Mouse (Mus musculus) myocyte (in vitro differentiated cells): ENCODE results near the gene Nol7. TPM values are rescaled to one million over a fixed set of nuclear protein-coding genes. Genes with fewer than 3 reads are reported as not detected.
A peak's percentile ranks its signal among the peaks of the same experiment; 100 is the strongest.

Experiments
- H3K27me3 ChIP-seq: one replicate; pipeline ENCODE4 v1.6.1; 2011; ENCODE audit not compliant: control insufficient read depth, insufficient read depth, insufficient read length
- H3K36me3 ChIP-seq: one replicate; pipeline ENCODE4 v1.6.1; 2011; ENCODE audit not compliant: control insufficient read depth, insufficient read depth
- H3K4me2 ChIP-seq: one replicate; pipeline ENCODE4 v1.6.1; 2011; ENCODE audit warnings: low read depth, control low read depth
- H3K4me3 ChIP-seq: one replicate; pipeline ENCODE4 v1.5.1; 2011; ENCODE audit warnings: mild to moderate bottlenecking, control low read depth, moderate library complexity
- H3K79me2 ChIP-seq: one replicate; pipeline ENCODE4 v1.6.1; 2011; ENCODE audit not compliant: control insufficient read depth, insufficient read depth
- H3ac ChIP-seq: one replicate; pipeline ENCODE4 v1.6.1; 2011; ENCODE audit not compliant: control insufficient read depth, insufficient read length
- CEBPB ChIP-seq: IDR thresholded peaks from 2 replicates; pipeline ENCODE4 v1.6.1; 2011; ENCODE audit warnings: mild to moderate bottlenecking, moderate library complexity; ENCODE audit not compliant: poor library complexity, insufficient read depth, severe bottlenecking
- E2F4 ChIP-seq: IDR thresholded peaks from one replicate; pipeline ENCODE4 v1.6.1; 2011; ENCODE audit warnings: mild to moderate bottlenecking, control low read depth, moderate library complexity; ENCODE audit not compliant: insufficient read depth
- MAX ChIP-seq: IDR thresholded peaks from one replicate; pipeline ENCODE4 v1.6.1; 2011; ENCODE audit warnings: low read depth, mild to moderate bottlenecking, control low read depth
- MYOD1 ChIP-seq, 3 experiments: IDR thresholded peaks; one replicate each; pipeline ENCODE4 v1.6.1; 2011; ENCODE audit warnings: control low read depth in 2 of 3, low read depth in 2 of 3, mild to moderate bottlenecking in 2 of 3, moderate library complexity in 1 of 3; ENCODE audit not compliant: insufficient read length in 2 of 3, control insufficient read depth in 1 of 3
- MYOG ChIP-seq, 3 experiments: IDR thresholded peaks; one replicate each; pipeline ENCODE4 v1.6.1; 2011; ENCODE audit warnings: control low read depth in 2 of 3, low read depth in 2 of 3, mild to moderate bottlenecking in 2 of 3; ENCODE audit not compliant: insufficient read length in 2 of 3, control insufficient read depth in 1 of 3, insufficient read depth in 1 of 3
- POLR2A ChIP-seq: IDR thresholded peaks from one replicate; pipeline ENCODE4 v1.6.1; 2011; ENCODE audit warnings: low read depth, mild to moderate bottlenecking, control low read depth, moderate library complexity; ENCODE audit not compliant: insufficient read length
- POLR2AphosphoS2 ChIP-seq: IDR thresholded peaks from one replicate; pipeline ENCODE4 v1.6.1; 2011; ENCODE audit warnings: low read depth, control low read depth; ENCODE audit not compliant: insufficient read length
- REST ChIP-seq: IDR thresholded peaks from one replicate; pipeline ENCODE4 v1.6.1; 2011; ENCODE audit warnings: mild to moderate bottlenecking, control low read depth, moderate library complexity; ENCODE audit not compliant: insufficient read depth, insufficient read length
- SRF ChIP-seq: IDR thresholded peaks from one replicate; pipeline ENCODE4 v1.6.1; 2011; ENCODE audit warnings: low read depth; ENCODE audit not compliant: control insufficient read depth, insufficient read length
- TCF12 ChIP-seq: IDR thresholded peaks from one replicate; pipeline ENCODE4 v1.6.1; 2011; ENCODE audit warnings: mild to moderate bottlenecking, control low read depth; ENCODE audit not compliant: poor library complexity, insufficient read depth, severe bottlenecking
- TCF3 ChIP-seq: IDR thresholded peaks from one replicate; pipeline ENCODE4 v1.6.1; 2011; ENCODE audit warnings: low read depth, control low read depth; ENCODE audit not compliant: insufficient read length
- USF1 ChIP-seq: IDR thresholded peaks from one replicate; pipeline ENCODE4 v1.6.1; 2011; ENCODE audit warnings: low read depth, mild to moderate bottlenecking, control low read depth, moderate library complexity
- polyA plus RNA-seq: library from polyadenylated mRNA; unstranded; fragments of >200 nt; fragmentation: generic; extraction: Trizol; gene quantifications from one replicate; pipeline ENCODE4 v1.2.1, GENCODE M21; 2012; ENCODE audit warnings: missing spikeins

The Nol7 gene
- polyA plus RNA-seq = 87.8 TPM

DNA sequence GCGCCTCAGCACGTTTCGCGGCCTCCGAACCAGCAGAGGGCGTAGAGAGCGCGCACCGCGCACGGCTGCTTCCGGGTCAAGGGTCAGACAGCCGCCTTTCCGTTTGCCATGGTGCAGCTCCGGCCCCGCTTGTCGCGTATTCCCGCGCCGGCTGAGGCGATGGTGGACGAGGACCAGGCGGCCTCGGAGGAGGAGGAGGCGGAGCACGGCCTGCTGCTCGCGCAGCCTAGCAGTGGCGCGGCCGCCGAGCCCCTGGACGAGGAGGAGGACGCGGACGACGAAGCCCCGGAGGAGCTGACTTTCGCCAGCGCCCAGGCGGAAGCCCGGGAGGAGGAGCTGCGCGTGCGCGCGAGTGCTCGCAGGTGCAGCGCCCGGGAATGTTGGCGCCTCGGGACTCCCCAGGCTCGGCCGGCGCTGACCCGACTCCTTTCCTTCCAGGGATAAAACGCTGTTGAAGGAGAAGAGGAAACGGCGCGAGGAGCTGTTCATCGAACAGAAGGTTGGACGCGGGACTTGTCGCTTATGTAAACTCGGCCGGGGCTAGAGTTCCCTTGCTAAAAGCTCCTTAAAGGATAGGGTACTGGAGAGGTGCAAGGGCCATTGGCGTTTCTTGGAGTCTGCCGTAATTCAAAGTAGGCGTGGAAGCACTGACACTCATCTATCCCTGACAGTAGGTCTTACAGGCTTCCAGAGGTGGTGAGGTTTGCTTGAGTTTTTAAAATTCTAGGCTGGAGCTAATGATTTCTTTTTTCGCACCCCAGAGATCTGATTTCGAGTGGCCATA lies at the start of gene Nol7:
Gene Nol7, plus strand, starts transcription at position 94 of the 784 bp plus-strand sequence.
- peak within 1 kb of the TSS; percentile 61 for H3K4me3 ChIP-seq
- no peak for TF ChIP-seq CEBPB
- peak in 1 of 3 experiments; percentile 64 for TF ChIP-seq MYOG (IDR thresholded peaks at IDR 0.05; ENCODE audit: control insufficient read depth in 1 of 3, insufficient read depth in 1 of 3, insufficient read length in 2 of 3, low read depth in 2 of 3)
- no peak for TF ChIP-seq REST
- TF ChIP-seq MAX = no peak
- no peak for TF ChIP-seq E2F4
- TF ChIP-seq TCF12 = no peak
- no peak for TF ChIP-seq TCF3
- TF ChIP-seq POLR2A = peak; percentile 87
- no peak for TF ChIP-seq USF1
- peak; percentile 13 for TF ChIP-seq SRF
- TF ChIP-seq MYOD1 (IDR thresholded peaks at IDR 0.05; ENCODE audit: control insufficient read depth in 1 of 3, insufficient read length in 2 of 3, low read depth in 2 of 3) = peak in 2 of 3 experiments; percentile 21 to 25
- TF ChIP-seq POLR2AphosphoS2 = peak; percentile 92
- peak within 1 kb of the TSS; percentile 78 for H3ac ChIP-seq
- H3K36me3 ChIP-seq = peaks cover 27% of the 10 kb centered on the region
- H3K79me2 ChIP-seq = peaks cover 25% of the 10 kb centered on the region
- H3K4me2 ChIP-seq = peak within 1 kb of the TSS; percentile 82
- no peaks in the 10 kb centered on the region for H3K27me3 ChIP-seq

DNA sequence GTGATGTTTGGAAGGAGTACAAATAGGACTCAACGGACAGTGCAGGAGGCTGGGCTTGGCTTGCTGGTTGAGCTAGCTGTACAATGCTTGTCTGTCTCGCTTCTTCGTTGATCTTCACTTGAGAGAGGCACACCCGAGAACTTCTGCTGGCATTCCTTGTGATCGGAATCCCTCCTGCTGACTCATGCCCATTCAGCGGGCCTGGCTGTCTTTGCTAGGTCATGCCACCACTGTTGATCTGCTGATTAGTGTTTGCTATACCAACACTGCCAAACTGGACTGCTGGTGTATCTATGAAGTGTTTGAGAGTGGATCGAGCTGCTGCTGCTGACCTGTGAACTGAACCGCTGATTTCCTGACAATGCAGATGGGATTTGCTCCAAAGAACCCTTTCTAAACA lies 48.8 kb upstream of the Nol7 start:
- no peaks in the 10 kb centered on the region for H3K27me3 ChIP-seq
- TF ChIP-seq MYOG (IDR thresholded peaks at IDR 0.05; ENCODE audit: control insufficient read depth in 1 of 3, insufficient read depth in 1 of 3, insufficient read length in 2 of 3, low read depth in 2 of 3) (no peak), TCF3 (no peak), REST (no peak), SRF (no peak), TCF12 (no peak), MYOD1 (IDR thresholded peaks at IDR 0.05; ENCODE audit: control insufficient read depth in 1 of 3, insufficient read length in 2 of 3, low read depth in 2 of 3) (no peak), E2F4 (no peak), USF1 (no peak), CEBPB (no peak), POLR2A (no peak), POLR2AphosphoS2 (no peak), MAX (no peak)
- H3K4me3 ChIP-seq = no peak overlapping the region
- no peak overlapping the region for H3ac ChIP-seq
- no peak overlapping the region for H3K4me2 ChIP-seq
- no peaks in the 10 kb centered on the region for H3K36me3 ChIP-seq
- H3K79me2 ChIP-seq = no peaks in the 10 kb centered on the region

DNA sequence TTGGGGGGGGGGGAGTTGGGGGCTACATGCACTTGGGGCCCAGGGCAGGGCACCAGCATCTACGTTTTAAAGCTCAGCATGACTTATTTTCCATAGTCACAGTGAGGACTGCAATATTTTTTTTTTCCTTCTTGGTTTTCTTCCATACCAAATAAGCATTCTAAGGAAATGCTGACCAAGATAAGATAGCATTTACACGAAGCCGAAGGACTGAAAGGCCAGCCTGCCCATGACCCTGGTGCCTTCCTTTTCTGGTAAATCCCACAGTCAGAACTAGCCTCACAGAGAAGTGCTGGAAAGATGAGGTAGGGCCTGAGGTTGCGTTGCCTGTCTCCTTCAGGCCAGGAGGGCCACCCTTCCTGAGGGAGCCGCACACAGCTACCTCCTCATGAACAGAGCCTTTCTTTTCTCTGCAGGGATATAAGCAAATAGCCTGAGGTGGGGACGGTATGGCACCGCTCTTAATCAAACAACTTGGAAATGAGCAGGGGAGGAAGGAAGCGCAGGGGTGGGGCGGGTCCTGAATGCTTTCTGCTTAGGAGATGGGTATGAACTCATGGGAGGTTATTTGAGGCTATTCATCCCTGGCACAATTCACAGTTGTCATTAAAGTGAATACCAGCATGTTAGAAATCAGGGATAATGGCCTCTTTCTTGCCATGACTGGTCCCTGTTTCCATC lies 47.6 kb upstream of the Nol7 start:
- TF ChIP-seq MYOD1 (IDR thresholded peaks at IDR 0.05; ENCODE audit: control insufficient read depth in 1 of 3, insufficient read length in 2 of 3, low read depth in 2 of 3) = no peak
- TF ChIP-seq REST = no peak
- TF ChIP-seq CEBPB = no peak
- no peak for TF ChIP-seq POLR2AphosphoS2
- TF ChIP-seq TCF3 = no peak
- TF ChIP-seq MYOG (IDR thresholded peaks at IDR 0.05; ENCODE audit: control insufficient read depth in 1 of 3, insufficient read depth in 1 of 3, insufficient read length in 2 of 3, low read depth in 2 of 3) = no peak
- no peak for TF ChIP-seq SRF
- no peak for TF ChIP-seq TCF12
- TF ChIP-seq USF1 = no peak
- no peak for TF ChIP-seq E2F4
- TF ChIP-seq POLR2A = no peak
- no peak for TF ChIP-seq MAX

DNA sequence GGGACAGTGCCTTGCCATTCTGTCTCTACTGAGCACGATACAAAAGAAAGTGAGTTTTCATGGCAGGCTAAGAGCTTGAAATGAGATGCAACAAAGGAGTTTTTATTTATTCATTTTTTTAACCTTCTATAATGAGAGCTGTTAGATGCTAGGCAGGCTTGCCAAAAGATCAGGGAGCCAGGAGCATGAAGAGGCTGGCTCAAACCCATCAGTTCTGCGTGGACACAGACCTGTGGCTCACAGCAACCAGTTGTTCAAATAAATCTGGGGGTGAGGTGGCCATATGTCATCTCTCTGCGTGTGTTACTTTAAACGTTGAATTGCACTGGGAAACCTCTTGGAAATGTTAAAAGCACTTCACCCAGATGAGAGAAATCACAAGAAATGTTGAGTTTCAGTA lies 44.8 kb upstream of the Nol7 start:
- H3K4me3 ChIP-seq = no peak overlapping the region
- TF ChIP-seq POLR2A = no peak
- TF ChIP-seq TCF12 = no peak
- no peak for TF ChIP-seq MYOG (IDR thresholded peaks at IDR 0.05; ENCODE audit: control insufficient read depth in 1 of 3, insufficient read depth in 1 of 3, insufficient read length in 2 of 3, low read depth in 2 of 3)
- no peak for TF ChIP-seq SRF
- no peak for TF ChIP-seq REST
- no peak for TF ChIP-seq POLR2AphosphoS2
- no peak for TF ChIP-seq USF1
- no peak for TF ChIP-seq TCF3
- no peak for TF ChIP-seq MYOD1 (IDR thresholded peaks at IDR 0.05; ENCODE audit: control insufficient read depth in 1 of 3, insufficient read length in 2 of 3, low read depth in 2 of 3)
- TF ChIP-seq E2F4 = no peak
- no peak for TF ChIP-seq MAX
- no peak for TF ChIP-seq CEBPB
- H3K36me3 ChIP-seq = no peaks in the 10 kb centered on the region
- no peaks in the 10 kb centered on the region for H3K79me2 ChIP-seq
- H3K27me3 ChIP-seq = no peaks in the 10 kb centered on the region
- peak overlapping the region; percentile 30 for H3K4me2 ChIP-seq
- H3ac ChIP-seq = no peak overlapping the region

More for the DNA sequence above, 47.6 kb upstream of the Nol7 start:
- no peaks in the 10 kb centered on the region for H3K36me3 ChIP-seq
- H3ac ChIP-seq = no peak overlapping the region
- H3K4me2 ChIP-seq = no peak overlapping the region
- H3K4me3 ChIP-seq = no peak overlapping the region
- H3K27me3 ChIP-seq = no peaks in the 10 kb centered on the region
- H3K79me2 ChIP-seq = no peaks in the 10 kb centered on the region
